Mouse (Mus musculus) embryo, embryonic 10 days (tissue): ENCODE results near the gene Atoh7.
"Not testable (repeated sequence)": the region's sequence is repeated elsewhere in the genome, so short reads cannot be mapped to it uniquely, and the experiment has no call there.

ENCODE experiments used
- DNase-seq: peaks from one replicate; pipeline ENCODE4 v3.0.0-alpha.2; 2015; ENCODE audit warnings: low spot score

The Atoh7 gene

GRCm38 (mm10) chr10:63099521-63099920 is at the start of gene Atoh7:
Gene Atoh7, plus strand, starts transcription at chr10:63099651.
- peak; percentile 32 for DNase-seq

DNA sequence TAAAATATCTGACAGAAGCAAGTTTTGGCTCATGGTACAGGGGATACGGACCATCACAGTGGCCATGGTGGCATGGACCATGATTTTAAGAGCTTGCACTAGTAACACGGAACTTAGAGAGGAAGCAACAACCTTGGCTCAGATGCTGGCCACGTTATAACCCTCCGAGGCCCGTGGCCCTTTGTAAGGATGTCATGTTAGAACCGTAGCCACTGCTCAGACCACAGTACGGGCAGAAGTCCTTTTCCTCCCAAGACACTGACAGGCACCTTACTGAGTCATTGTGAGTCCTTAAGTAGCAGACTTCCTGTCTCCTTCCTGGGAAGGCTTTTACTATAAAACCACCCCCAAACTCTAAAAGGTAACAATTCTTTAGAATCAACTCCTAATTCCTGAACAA is 48.2 kb upstream of the Atoh7 start:
- DNase-seq = no peak

- DNase-seq = no peak
Measured at GRCm38 (mm10) chr10:63052011-63052410, 47.4 kb upstream of the Atoh7 start.

DNA sequence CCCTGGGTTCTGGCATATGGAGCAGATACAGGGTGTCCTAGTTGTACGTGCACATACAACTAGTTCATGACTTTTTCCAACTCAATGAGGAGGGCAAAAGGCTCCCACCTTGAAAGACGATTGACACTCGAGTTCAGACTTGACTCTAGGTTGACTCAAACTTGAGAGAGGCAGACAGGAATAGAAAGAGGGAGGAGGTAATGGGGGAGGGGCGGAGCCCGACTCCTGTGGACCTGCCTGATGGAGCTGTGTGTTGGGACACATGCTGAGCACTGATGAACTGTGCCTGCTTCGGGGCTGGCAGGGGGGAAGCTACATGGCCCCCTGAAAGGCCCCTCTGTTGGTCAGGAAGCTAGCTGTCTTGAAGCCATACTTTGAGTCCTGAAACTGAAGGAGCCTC is 46.4 kb upstream of the Atoh7 start:
- DNase-seq = no peak

- not testable (repeated sequence) for DNase-seq
Measured at GRCm38 (mm10) chr10:63054071-63054470, 45.4 kb upstream of the Atoh7 start.

GRCm38 (mm10) chr10:63054586-63054985 is 44.9 kb upstream of the Atoh7 start:
- DNase-seq = no peak

- no peak for DNase-seq
Measured at GRCm38 (mm10) chr10:63056966-63057750, 42.3 kb upstream of the Atoh7 start.

- no peak for DNase-seq
Measured at GRCm38 (mm10) chr10:63059862-63060261, 39.6 kb upstream of the Atoh7 start, which contains the start of gene Pbld1. Gene Pbld1, plus strand, starts transcription at chr10:63060162.

DNA sequence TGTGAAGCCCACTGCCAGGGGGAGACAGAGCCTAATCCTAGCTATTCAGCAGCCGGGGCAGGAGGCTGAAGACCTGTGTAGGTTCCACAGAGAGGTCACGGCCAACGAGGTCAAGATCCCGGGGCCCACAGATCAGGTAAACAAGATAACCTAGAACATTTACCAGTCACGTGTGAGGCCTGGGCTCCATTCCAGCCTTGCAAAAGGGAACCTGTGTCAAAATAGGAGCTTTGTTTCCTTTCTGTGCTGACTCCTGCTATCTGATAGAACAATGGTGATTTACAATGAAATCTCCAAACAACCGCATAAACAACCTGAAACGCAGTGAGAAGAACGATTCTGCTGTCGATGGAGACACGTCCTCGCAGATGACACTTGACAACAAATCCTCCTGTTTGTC is 39.0 kb upstream of the Atoh7 start:
- no peak for DNase-seq

- DNase-seq = no peak
Measured at GRCm38 (mm10) chr10:63061266-63061665, 38.2 kb upstream of the Atoh7 start.

DNA sequence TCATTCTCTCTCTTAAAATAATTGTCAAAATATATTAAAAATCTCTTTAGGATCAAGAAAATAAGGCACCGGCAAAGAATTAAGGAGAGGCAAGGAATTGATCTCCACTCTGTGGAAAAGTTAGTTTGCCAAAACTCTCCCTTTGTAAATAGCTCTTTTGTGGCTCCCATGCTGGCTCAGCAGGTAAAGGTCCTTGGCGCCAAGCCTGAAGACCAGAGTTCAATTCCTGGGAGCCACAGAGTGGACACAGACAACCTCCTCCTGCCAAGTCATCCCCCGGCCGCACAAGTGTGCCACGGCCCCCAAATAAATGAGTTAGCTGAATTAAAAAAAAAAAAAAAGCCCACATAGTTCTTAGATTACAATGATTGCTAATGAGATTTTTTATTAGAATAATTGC is 36.8 kb upstream of the Atoh7 start:
- no peak for DNase-seq

GRCm38 (mm10) chr10:63063365-63063764 is 36.1 kb upstream of the Atoh7 start:
- DNase-seq = no peak

DNA sequence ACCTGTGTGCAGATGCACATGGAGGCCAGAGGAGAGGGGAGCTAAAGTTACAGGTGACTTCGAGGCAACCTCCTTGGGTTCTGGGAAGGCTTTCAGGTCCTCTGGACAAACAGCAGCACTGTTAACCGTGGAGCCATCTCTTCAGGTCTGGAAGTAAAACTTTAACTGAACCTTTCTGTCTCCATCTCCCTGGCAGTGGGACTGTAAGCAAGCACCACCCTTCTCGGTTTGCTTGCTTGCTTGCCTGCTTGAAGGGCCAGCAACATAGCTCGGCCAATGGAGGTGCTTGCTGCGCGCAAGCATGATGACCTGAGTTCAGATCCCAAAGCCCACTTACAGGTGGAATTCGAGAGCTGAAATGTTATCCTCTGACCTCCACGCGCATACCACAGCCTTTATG is 34.9 kb upstream of the Atoh7 start:
- no peak for DNase-seq

DNA sequence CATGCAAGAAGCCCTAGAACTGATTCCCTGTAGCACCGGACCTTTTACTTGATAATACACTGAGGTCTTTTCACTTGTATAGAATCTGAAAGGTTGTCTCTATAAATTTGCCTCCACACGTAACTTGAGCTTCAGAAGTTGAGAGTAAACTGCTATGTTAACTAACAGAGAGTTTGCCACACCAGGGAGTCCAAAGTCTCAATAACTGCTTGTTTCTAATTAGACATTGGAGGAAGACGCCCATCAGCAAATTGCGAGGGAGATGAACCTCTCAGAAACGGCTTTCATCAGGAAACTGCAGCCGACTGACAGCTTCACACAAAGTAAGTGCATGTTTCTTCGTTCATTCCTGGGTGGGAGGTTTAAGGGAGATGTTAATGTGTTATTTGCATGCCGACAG is 33.9 kb upstream of the Atoh7 start:
- DNase-seq = no peak

GRCm38 (mm10) chr10:63065988-63066387 is 33.5 kb upstream of the Atoh7 start:
- peak; percentile 89 for DNase-seq

DNA sequence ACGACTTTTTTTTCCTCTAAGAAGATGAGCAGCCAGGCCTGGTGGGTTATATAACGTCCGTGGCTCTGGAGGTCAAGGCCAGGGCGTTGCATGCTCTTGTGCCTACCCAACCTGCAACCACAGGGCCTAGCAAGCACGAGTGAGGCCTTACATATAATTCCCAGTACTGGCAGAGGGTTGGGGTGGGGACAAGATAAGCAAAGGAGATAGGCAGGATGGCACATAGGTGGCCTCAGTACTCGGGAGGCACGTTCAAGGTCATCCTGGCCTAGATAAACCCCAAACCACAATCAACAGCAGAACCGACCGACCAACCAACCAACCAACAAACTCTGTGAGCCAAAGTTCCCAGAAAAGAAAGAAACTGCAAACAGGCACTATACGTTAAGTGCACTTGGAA is 13.1 kb upstream of the Atoh7 start:
- DNase-seq = no peak

DNA sequence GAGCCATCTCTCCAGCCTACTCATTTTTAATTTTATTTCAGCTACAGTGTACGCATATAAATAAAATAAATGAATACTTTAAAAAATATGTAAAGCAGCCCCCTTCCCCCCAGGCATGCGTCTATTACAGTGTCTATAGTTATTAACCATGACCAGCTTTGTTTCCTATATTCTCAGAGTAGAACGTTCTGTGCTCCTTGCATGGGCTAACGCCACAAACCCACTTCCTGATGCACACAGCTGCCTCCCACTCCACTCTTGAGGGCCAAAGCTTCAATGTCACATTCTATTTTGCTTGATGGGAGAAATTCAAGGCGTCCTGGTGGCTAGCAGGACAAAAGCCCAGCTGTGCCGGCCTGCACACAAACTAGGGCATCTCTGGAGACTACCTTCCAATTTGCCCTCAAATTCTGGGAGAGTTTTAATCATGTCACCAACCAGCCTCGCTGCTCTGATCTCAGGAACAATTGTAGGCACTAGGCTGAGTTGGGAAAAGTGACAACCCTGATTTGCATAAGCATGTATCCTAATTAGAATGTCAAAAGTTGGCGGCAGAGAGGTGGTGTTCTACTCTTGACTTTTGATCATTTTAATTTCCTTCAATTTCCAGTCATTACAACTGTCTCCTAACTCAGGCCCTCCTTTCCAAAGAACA is 10.2 kb upstream of the Atoh7 start:
- peak; percentile 11 for DNase-seq

DNA sequence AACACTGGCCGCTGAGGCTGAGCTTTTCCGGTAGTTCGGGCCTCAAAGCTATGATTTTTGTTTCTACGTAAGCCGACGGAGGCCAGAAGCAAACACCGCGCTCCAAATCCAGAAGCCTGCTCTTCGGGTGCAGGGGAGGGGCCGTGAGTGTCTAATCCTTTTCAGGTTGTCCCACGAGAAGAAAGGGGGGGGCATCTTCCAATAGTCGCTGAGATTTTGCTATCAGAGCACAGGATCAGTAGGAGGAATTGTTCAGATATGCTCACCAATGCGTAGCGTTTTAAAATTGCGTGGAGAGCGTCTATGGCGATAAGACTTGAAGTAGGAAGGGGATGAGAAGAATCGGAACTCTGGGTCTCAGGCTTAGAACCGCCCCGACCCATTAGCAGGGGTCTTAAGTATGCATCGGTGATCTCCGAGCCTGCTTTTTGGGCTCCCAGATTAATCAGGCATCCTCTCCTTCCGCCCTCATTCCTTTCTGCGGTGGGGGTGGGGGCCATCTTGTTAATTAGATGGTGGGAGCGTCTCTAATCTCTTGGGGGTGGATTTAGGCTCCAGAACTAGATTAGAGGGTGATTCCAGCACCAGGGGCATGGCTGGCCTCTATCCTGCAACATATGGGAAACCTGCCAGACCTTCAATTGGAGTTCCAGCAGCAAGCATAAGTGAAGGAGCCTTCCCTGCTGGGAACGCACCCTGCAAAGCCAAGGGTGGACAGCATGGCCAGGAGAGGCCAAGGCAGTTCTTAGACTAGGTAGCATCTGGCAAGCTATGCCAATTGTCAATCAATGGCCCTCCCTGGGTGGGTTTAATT is 9.5 kb upstream of the Atoh7 start:
- DNase-seq = peak; percentile 24

DNA sequence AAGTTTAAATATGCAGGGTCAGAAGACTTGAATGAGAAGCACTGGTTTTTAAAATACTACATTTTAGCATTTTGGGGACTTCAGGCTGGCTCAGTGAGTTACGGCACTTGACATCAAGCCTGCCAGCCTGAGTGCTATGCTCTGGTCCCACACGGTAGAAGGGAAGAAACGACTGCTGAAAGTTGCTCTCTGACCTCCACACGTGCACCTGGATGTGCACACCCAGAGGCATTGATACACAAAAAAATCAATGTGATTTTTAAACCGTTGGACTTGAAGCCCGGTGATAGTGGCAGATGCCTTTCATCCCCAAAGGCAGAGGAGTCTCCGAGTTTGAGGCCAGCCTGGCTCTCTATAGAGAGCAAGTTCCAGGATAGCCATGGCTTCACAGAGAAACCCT is 7.5 kb upstream of the Atoh7 start:
- no peak for DNase-seq

GRCm38 (mm10) chr10:63092616-63093550 is 6.6 kb upstream of the Atoh7 start:
- DNase-seq = no peak

GRCm38 (mm10) chr10:63096757-63097156 is 2.7 kb upstream of the Atoh7 start:
- no peak for DNase-seq

DNA sequence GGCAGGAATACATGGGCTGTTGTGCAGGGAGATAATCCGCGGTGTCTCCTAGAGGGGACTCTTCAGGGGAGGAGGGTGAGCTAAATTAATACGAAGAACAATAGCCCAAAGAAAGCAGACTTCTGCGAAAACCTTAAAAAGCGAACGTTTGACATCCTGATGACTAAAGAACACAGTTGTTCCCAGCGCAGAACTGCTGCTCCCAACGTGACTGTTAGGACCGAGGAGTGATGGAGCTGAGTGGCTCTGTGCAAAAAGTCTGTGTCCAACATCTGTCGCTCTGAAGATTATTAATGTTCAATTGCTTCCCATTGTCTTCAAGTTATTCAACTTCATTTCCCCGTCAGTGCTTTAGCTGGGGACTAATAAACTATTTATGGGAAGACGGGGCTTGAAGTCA is 1.3 kb upstream of the Atoh7 start:
- no peak for DNase-seq
